Mouse (Mus musculus) kidney, postnatal 0 days (tissue): ENCODE data around the gene Endou. TPM values are rescaled to one million over a fixed set of nuclear protein-coding genes. Genes with fewer than 3 reads are reported as not detected.
A peak's percentile ranks its signal among the peaks of the same experiment; 100 is the strongest.

ENCODE experiments used
- ATAC-seq: fragments of 200-750 bp; cut with Nextera tagmentation; replicated peaks from 2 replicates; pipeline ENCODE4 v1.8.0; 2017; ENCODE audit warnings: low read depth, moderate number of reproducible peaks, moderate TSS enrichment, moderate library complexity; ENCODE audit not compliant: low FRiP score
- DNase-seq: peaks from one replicate; pipeline ENCODE4 v3.0.0-alpha.2; 2016; ENCODE audit warnings: low spot score
- H3K27ac ChIP-seq: fragments of 300-500 bp; sonication (generic); 2 replicates; pipeline ENCODE4 v1.5.1; 2014; ENCODE audit warnings: mild to moderate bottlenecking
- H3K27me3 ChIP-seq: fragments of 300-500 bp; sonication (generic); 2 replicates; pipeline ENCODE4 v1.6.1; 2014; ENCODE audit warnings: low read length, mixed read lengths; ENCODE audit not compliant: insufficient read depth
- H3K36me3 ChIP-seq: fragments of 300-500 bp; sonication (generic); 2 replicates; pipeline ENCODE4 v1.6.1; 2014; ENCODE audit warnings: low read length, mixed read lengths; ENCODE audit not compliant: insufficient read depth
- H3K4me1 ChIP-seq: fragments of 300-500 bp; sonication (generic); replicated peaks from 2 replicates; pipeline ENCODE4 v1.6.1; 2014; ENCODE audit warnings: antibody characterized with exemption, low read length, mixed read lengths; ENCODE audit not compliant: insufficient read depth
- H3K4me2 ChIP-seq: fragments of 300-500 bp; sonication (generic); 2 replicates; pipeline ENCODE4 v1.6.1; 2014; ENCODE audit warnings: mild to moderate bottlenecking, low read length, moderate library complexity, mixed read lengths
- H3K4me3 ChIP-seq: fragments of 300-500 bp; sonication (generic); replicated peaks from 2 replicates; pipeline ENCODE4 v1.5.1; 2014; ENCODE audit warnings: low read depth, low read length
- H3K9ac ChIP-seq: fragments of 300-500 bp; sonication (generic); 2 replicates; pipeline ENCODE4 v1.6.1; 2014; ENCODE audit warnings: low read depth, low read length
- H3K9me3 ChIP-seq: fragments of 300-500 bp; sonication (generic); replicated peaks from 2 replicates; pipeline ENCODE4 v1.6.1; 2016; ENCODE audit warnings: low read length, inconsistent platforms, mixed read lengths
- CTCF ChIP-seq: IDR thresholded peaks from 2 replicates; pipeline ENCODE4 v1.5.1; 2016; ENCODE audit warnings: antibody characterized with exemption, low read depth, mild to moderate bottlenecking, moderate library complexity
- WGBS: fragments of 180-500 bp; shearing (Covaris S2); extraction: QIAGEN DNeasy Blood & Tissue Kit; methylation state at CpG from one replicate; pipeline ENCODE4 v1.1.7; 2014; 5-methylcytosine and 5-hydroxymethylcytosine counted together
- polyA plus RNA-seq: library from polyadenylated mRNA; unstranded; fragments of >200 nt; fragmentation: Nextera tagmentation; extraction: Ambion mirVana; gene quantifications from 2 replicates; pipeline ENCODE4 v1.2.1, GENCODE M21; 2015

Gene Endou
- polyA plus RNA-seq, 1 experiment from 2014 or later, result 2.2 TPM

DNA sequence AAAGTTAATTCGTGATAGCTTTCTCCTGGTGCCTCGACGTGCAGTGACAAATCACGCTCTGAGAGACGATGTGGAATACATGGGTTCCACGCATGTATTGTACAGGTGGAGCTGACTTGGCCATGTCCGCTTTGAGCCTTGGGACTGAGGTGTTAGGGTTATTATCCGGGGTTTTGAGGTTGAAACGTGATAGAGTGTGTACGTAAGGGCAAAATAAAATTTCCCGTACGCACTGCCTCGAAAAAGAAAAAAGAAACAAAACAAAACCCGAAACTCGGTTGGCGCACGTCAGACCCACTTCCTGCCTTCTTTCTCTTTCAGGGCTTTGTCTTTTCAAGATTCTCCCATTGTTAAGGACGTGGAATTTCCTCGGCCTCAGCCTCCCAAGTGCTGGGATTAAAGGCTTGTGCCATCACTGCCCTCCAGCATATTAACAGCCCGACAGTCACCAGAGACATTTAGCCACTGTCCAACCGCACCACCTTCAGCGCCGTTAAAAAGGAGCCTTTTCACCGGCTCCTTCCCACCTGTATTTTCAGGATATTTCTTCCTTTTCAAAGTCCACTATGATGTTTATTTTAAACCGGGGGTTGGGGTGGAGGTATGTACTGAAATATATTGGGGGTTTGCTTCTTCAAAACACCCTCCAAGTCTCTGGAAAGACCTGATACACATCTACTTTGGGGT is 65.2 kb downstream of the Endou start:
- H3K4me1 ChIP-seq, result no peaks in the 10 kb centered on the region
- no peak overlapping the region for H3K4me2 ChIP-seq
- no peak overlapping the region for H3K9ac ChIP-seq
- WGBS, result 79% methylated on average over 25 of the region's 25 CpGs
- no peak for DNase-seq
- H3K36me3 ChIP-seq, result no peaks in the 10 kb centered on the region
- no peak for ATAC-seq
- TF ChIP-seq CTCF, result no peak
- H3K27ac ChIP-seq, result no peak overlapping the region
- no peaks in the 10 kb centered on the region for H3K9me3 ChIP-seq
- no peak overlapping the region for H3K4me3 ChIP-seq
- H3K27me3 ChIP-seq, result no peaks in the 10 kb centered on the region

DNA sequence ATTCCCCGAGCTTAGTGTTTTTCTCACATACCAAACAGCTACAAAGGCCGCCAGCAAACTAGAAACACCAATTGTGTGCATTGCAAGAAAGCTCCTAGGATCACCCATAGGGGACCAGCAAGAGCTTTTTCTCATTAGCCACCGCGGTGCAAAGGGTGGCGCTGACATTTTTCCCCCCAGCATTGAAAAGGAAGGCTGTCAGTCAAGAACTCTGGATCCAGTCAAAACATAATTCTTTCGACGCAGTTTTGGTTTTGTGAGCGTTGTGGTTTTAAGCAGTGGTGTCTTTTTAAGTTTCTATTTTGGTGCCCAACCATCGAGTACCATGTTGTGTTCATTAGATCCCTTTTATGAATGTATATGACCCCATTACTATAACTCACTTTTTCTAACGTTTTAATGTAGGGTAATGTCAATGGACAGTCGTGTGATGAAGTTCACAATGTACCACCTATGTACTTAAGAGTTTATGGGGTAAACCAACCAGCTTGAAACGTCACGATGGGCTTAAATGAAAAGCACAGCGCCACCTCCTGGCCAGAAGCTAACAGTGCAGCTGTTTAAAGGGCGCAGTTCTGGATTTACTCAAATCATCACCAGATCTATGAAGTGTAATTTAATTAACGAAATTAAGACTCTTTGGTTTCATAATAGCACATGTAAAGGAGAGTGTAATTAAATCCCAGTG is 66.0 kb downstream of the Endou start:
- Histone ChIP-seq H3K9me3 (no peaks in the 10 kb centered on the region), H3K4me3 (no peak overlapping the region), H3K4me2 (no peak overlapping the region), H3K27me3 (no peaks in the 10 kb centered on the region), H3K36me3 (no peaks in the 10 kb centered on the region), H3K9ac (no peak overlapping the region), H3K4me1 (no peaks in the 10 kb centered on the region), H3K27ac (no peak overlapping the region)
- peak; percentile 85 for TF ChIP-seq CTCF
- peak; percentile 58 for DNase-seq
- WGBS, result 63% methylated on average over 16 of the region's 16 CpGs
- no peak for ATAC-seq

DNA sequence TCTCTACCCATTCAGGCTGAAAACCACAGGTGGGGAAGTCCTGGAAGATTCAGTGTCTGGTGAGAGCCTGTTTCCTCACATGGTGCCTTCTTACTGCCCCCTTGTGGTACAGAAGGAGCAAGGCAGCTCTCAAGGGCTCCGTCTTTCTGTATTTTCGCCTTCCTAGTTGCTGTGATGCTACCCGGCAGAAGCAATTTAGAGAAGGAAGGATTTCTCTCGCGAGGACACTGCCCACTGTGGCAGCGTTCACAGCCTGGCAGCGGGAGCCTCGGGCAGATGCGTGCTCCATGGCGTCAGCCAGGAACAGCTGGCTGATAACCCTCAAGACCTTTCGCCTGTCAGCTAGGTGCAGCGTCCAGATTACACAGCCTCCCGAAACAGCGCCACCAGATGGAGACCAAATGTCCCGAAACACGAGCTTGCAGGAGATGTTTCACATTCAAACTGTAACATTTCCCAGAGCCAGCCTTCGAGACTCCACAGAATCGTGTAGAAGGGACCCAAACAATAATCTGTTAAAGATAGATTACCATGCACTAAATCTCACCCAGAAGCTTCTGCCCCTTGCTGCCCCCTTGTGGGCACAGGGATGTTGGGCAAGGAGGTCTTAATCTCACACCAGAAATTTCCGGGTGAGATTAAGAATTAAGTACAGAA is 67.3 kb downstream of the Endou start:
- peak overlapping the region; percentile 51 for H3K9ac ChIP-seq
- no peaks in the 10 kb centered on the region for H3K9me3 ChIP-seq
- peak overlapping the region; percentile 90 for H3K4me2 ChIP-seq
- ATAC-seq (peak; percentile 53; the same call in 1 of the 2 replicates), DNase-seq (peak; percentile 92)
- TF ChIP-seq CTCF, result peak; percentile 87
- H3K4me3 ChIP-seq, result peak overlapping the region; percentile 40
- peak overlapping the region; percentile 37; the same call in 1 of the 2 replicates for H3K27ac ChIP-seq
- 5% methylated on average over 19 of the region's 19 CpGs for WGBS
- no peaks in the 10 kb centered on the region for H3K4me1 ChIP-seq
- no peaks in the 10 kb centered on the region for H3K36me3 ChIP-seq
- no peaks in the 10 kb centered on the region for H3K27me3 ChIP-seq

Other genes starting within 250 kb of the Endou start
- 36.3 and 37.2 TPM in 2 replicates for gene Rpap3, start 25.5 kb downstream of the Endou start, polyA plus RNA-seq
- 27.5 and 29.2 TPM in 2 replicates for gene Rapgef3, start 36.6 kb upstream of the Endou start, polyA plus RNA-seq
- gene Slc48a1, start 47.2 kb upstream of the Endou start, polyA plus RNA-seq, result 86.9 and 108 TPM in 2 replicates
- gene Hdac7, start 113.2 kb upstream of the Endou start, polyA plus RNA-seq, result 24.5 and 24.7 TPM in 2 replicates
- gene Vdr, start 179.3 kb upstream of the Endou start, polyA plus RNA-seq, result 20.6 and 22.5 TPM in 2 replicates
- gene Tmem106c, start 232.9 kb upstream of the Endou start, polyA plus RNA-seq, result 55.0 and 58.3 TPM in 2 replicates